9 mouse cellular contexts compared by ENCODE assay signal in genomic region chr3:146153862-146154611, GRCm38 (mm10). TPM values are rescaled to one million over a fixed set of nuclear protein-coding genes. Genes with fewer than 3 reads are reported as not detected.
DNase-seq lines count a peak whose midpoint lies in the region; ATAC-seq and TF ChIP-seq lines count a peak whose summit lies in the region.
"Had no signal": no experiment of that assay in that cellular context is flagged by ENCODE, and none has a peak within 500 bp of the region (broad histone marks: within the 10 kb centered on the region; RNA-seq: fewer than 3 reads in every experiment).

No protein-coding gene starts in this region.

- H3K36me3 ChIP-seq in intestine, embryonic 14.5 days (ENCODE audit: control insufficient read depth, insufficient read depth, low read length): no peaks in the 10 kb centered on the region
- H3K36me3 ChIP-seq in intestine, embryonic 16.5 days (ENCODE audit: control insufficient read depth, insufficient read depth, low read length): no peaks in the 10 kb centered on the region
- H3K36me3 ChIP-seq in hindbrain, embryonic 11.5 days (ENCODE audit: control insufficient read depth, insufficient read depth, low read length): no peaks in the 10 kb centered on the region
- H3K36me3 ChIP-seq in midbrain, postnatal 0 days (ENCODE audit: insufficient read depth, low read length): no peaks in the 10 kb centered on the region

- H3K27ac ChIP-seq in intestine, embryonic 14.5 days (ENCODE audit: low read depth): no peak overlapping the region
- H3K27ac ChIP-seq in intestine, embryonic 16.5 days (ENCODE audit: low read length): no peak overlapping the region
- H3K27ac ChIP-seq in bone marrow macrophage, adult 2 months (ENCODE audit: insufficient read depth, low read depth, low read length): peak overlapping the region; percentile 89
- H3K27ac ChIP-seq in hindbrain, embryonic 11.5 days (ENCODE audit: low read depth, low read length): no peak overlapping the region
- H3K27ac ChIP-seq in midbrain, postnatal 0 days (ENCODE audit: low read depth, low read length): no peak overlapping the region
- H3K27ac ChIP-seq: left cerebral cortex, adult 2 months had no signal

- WGBS in intestine, embryonic 14.5 days: 36% methylated on average over 11 of the region's 12 CpGs
- WGBS in intestine, embryonic 16.5 days: 38% methylated on average over 12 of the region's 12 CpGs
- 28% methylated on average over 11 of the region's 12 CpGs for WGBS in hindbrain, embryonic 11.5 days
- WGBS in midbrain, postnatal 0 days: 21% methylated on average over 12 of the region's 12 CpGs

- no peak for TF ChIP-seq CTCF in bone marrow macrophage, adult 2 months (IDR thresholded peaks at IDR 0.05; ENCODE audit: low read depth, low read length)
- no peak for TF ChIP-seq CTCF in midbrain, postnatal 0 days (IDR thresholded peaks at IDR 0.05)

- no peaks in the 10 kb centered on the region for H3K9me3 ChIP-seq in intestine, embryonic 14.5 days (ENCODE audit: control insufficient read depth, low read length)
- H3K9me3 ChIP-seq in intestine, embryonic 16.5 days (ENCODE audit: control insufficient read depth, low read length): no peaks in the 10 kb centered on the region
- no peaks in the 10 kb centered on the region for H3K9me3 ChIP-seq in hindbrain, embryonic 11.5 days (ENCODE audit: control insufficient read depth, low read length)
- H3K9me3 ChIP-seq in midbrain, postnatal 0 days (ENCODE audit: low read length): no peaks in the 10 kb centered on the region

- DNase-seq in intestine, embryonic 14.5 days (ENCODE audit: low spot score): no peak
- DNase-seq in hindbrain, embryonic 11.5 days (ENCODE audit: low spot score): peak; percentile 36
- peak; percentile 3 for DNase-seq in midbrain, postnatal 0 days (ENCODE audit: low spot score)
- no peak for DNase-seq in thymus, postnatal 10 days (ENCODE audit: low spot score in 2 of 2)
- no peak for DNase-seq in cerebellum, postnatal 14 days
- no peak for DNase-seq in testis, postnatal 14 days (ENCODE audit: low spot score)

- no peak for ATAC-seq in intestine, embryonic 14.5 days (replicated peaks; ENCODE audit: low FRiP score, low TSS enrichment, low read depth)
- no peak for ATAC-seq in intestine, embryonic 16.5 days
- ATAC-seq in hindbrain, embryonic 11.5 days (ENCODE audit: low FRiP score): peak; percentile 49; the same call in 1 of the 2 replicates
- no peak for ATAC-seq in midbrain, postnatal 0 days (ENCODE audit: low FRiP score)

- H3K4me1 ChIP-seq in intestine, embryonic 14.5 days (replicated peaks; ENCODE audit: control insufficient read depth, insufficient read depth, low read length): peaks cover 4% of the 10 kb centered on the region
- H3K4me1 ChIP-seq in intestine, embryonic 16.5 days (ENCODE audit: control insufficient read depth, insufficient read depth, low read length): peaks cover 7% of the 10 kb centered on the region; the same call in 1 of the 2 replicates
- H3K4me1 ChIP-seq in bone marrow macrophage, adult 2 months (ENCODE audit: control insufficient read depth, insufficient read depth, low read length): peaks cover 58% of the 10 kb centered on the region
- no peaks in the 10 kb centered on the region for H3K4me1 ChIP-seq in hindbrain, embryonic 11.5 days (replicated peaks; ENCODE audit: control insufficient read depth, insufficient read depth, low read length)
- peaks cover 3% of the 10 kb centered on the region; the same call in 1 of the 2 replicates for H3K4me1 ChIP-seq in midbrain, postnatal 0 days (ENCODE audit: insufficient read depth, low read length)

- H3K27me3 ChIP-seq in intestine, embryonic 14.5 days (replicated peaks; ENCODE audit: control insufficient read depth, insufficient read depth, low read length): peaks cover 2% of the 10 kb centered on the region; the same call in 1 of the 2 replicates
- H3K27me3 ChIP-seq in intestine, embryonic 16.5 days (replicated peaks; ENCODE audit: control insufficient read depth, insufficient read depth, low read length): no peaks in the 10 kb centered on the region
- peaks cover 14% of the 10 kb centered on the region for H3K27me3 ChIP-seq in hindbrain, embryonic 11.5 days (ENCODE audit: control insufficient read depth, insufficient read depth, low read length)
- peaks cover 13% of the 10 kb centered on the region; the same call in 1 of the 2 replicates for H3K27me3 ChIP-seq in midbrain, postnatal 0 days (ENCODE audit: insufficient read depth, low read length)

- H3K4me3 ChIP-seq in intestine, embryonic 14.5 days (ENCODE audit: low read depth, low read length): no peak overlapping the region
- H3K4me3 ChIP-seq in intestine, embryonic 16.5 days (ENCODE audit: low read length): no peak overlapping the region
- peak overlapping the region; percentile 40 for H3K4me3 ChIP-seq in bone marrow macrophage, adult 2 months (ENCODE audit: insufficient read depth, low read length)
- no peak overlapping the region for H3K4me3 ChIP-seq in hindbrain, embryonic 11.5 days (ENCODE audit: low read depth, low read length)
- H3K4me3 ChIP-seq in midbrain, postnatal 0 days (ENCODE audit: low read depth, low read length): no peak overlapping the region
- H3K4me3 ChIP-seq: left cerebral cortex, adult 2 months had no signal

- no peak overlapping the region for H3K9ac ChIP-seq in intestine, embryonic 14.5 days (ENCODE audit: low read length)
- H3K9ac ChIP-seq in intestine, embryonic 16.5 days (ENCODE audit: low read depth, low read length): no peak overlapping the region
- no peak overlapping the region for H3K9ac ChIP-seq in hindbrain, embryonic 11.5 days (ENCODE audit: low read depth, low read length)
- H3K9ac ChIP-seq in midbrain, postnatal 0 days (replicated peaks; ENCODE audit: low read length, poor library complexity, severe bottlenecking): no peak overlapping the region

- TF ChIP-seq POLR2A in bone marrow macrophage, adult 2 months (IDR thresholded peaks at IDR 0.05; ENCODE audit: borderline replicate concordance, low read depth, low read length): no peak; the same call in 1 of the 2 replicates

- 0 out of 2 replicates have a peak overlapping the region, but pooled peaks have one; percentile 18 for H3K4me2 ChIP-seq in intestine, embryonic 14.5 days (ENCODE audit: low read length)
- no peak overlapping the region for H3K4me2 ChIP-seq in intestine, embryonic 16.5 days (ENCODE audit: low read depth, low read length)
- no peak overlapping the region for H3K4me2 ChIP-seq in hindbrain, embryonic 11.5 days (replicated peaks; ENCODE audit: low read depth, low read length)
- no peak overlapping the region for H3K4me2 ChIP-seq in midbrain, postnatal 0 days (ENCODE audit: low read depth, low read length, poor library complexity, severe bottlenecking)

RNA-seq across cellular contexts. Expression of gene Mcoln2, which starts 4.4 kb away (rescaled TPM):
- 4.1 and 4.2 TPM in 2 replicates for polyA plus RNA-seq in intestine, embryonic 14.5 days (2014; fragmentation: Nextera tagmentation; extraction: Ambion mirVana)
- polyA plus RNA-seq in intestine, embryonic 16.5 days (2015; fragmentation: Nextera tagmentation; extraction: Ambion mirVana): 8.1 and 8.8 TPM in 2 replicates
- polyA plus RNA-seq in bone marrow macrophage, adult 2 months (2012; ENCODE audit: insufficient read depth, insufficient read length, missing spikeins): 33.5 and 35.3 TPM in 2 replicates
- polyA plus RNA-seq in hindbrain, embryonic 11.5 days (2014; fragmentation: Nextera tagmentation; extraction: Ambion mirVana): 0.28 and 0.57 TPM in 2 replicates
- 0.16 TPM in 1 of 2 replicates, not detected in the other for total RNA-seq in midbrain, postnatal 0 days (2014; rRNA removed)
- polyA plus RNA-seq in midbrain, postnatal 0 days (2015; fragmentation: Nextera tagmentation; extraction: Ambion mirVana): 0.09 and 0.43 TPM in 2 replicates
- total RNA-seq: left cerebral cortex, adult 2 months had no signal

RNA-seq across cellular contexts. Expression of gene Mcoln3, which starts 36.8 kb away (rescaled TPM):
- polyA plus RNA-seq in intestine, embryonic 14.5 days (2014; fragmentation: Nextera tagmentation; extraction: Ambion mirVana): 5.8 and 7.1 TPM in 2 replicates
- 74.3 and 102 TPM in 2 replicates for polyA plus RNA-seq in intestine, embryonic 16.5 days (2015; fragmentation: Nextera tagmentation; extraction: Ambion mirVana)
- polyA plus RNA-seq in bone marrow macrophage, adult 2 months (2012; ENCODE audit: insufficient read depth, insufficient read length, missing spikeins): 4.7 and 6.5 TPM in 2 replicates
- polyA plus RNA-seq in hindbrain, embryonic 11.5 days (2014; fragmentation: Nextera tagmentation; extraction: Ambion mirVana): 3.8 and 7.5 TPM in 2 replicates
- total RNA-seq in midbrain, postnatal 0 days (2014; rRNA removed): 0.09 and 0.38 TPM in 2 replicates
- 0.29 and 0.38 TPM in 2 replicates for polyA plus RNA-seq in midbrain, postnatal 0 days (2015; fragmentation: Nextera tagmentation; extraction: Ambion mirVana)
- total RNA-seq: left cerebral cortex, adult 2 months had no signal

RNA-seq across cellular contexts. Expression of gene Wdr63, which starts 46.1 kb away (rescaled TPM):
- polyA plus RNA-seq in intestine, embryonic 14.5 days (2014; fragmentation: Nextera tagmentation; extraction: Ambion mirVana): 0.17 TPM in 1 of 2 replicates, not detected in the other
- polyA plus RNA-seq in intestine, embryonic 16.5 days (2015; fragmentation: Nextera tagmentation; extraction: Ambion mirVana): 0.49 TPM in 1 of 2 replicates, not detected in the other
- not detected in 2 replicates for polyA plus RNA-seq in bone marrow macrophage, adult 2 months (2012; ENCODE audit: insufficient read depth, insufficient read length, missing spikeins)
- polyA plus RNA-seq in hindbrain, embryonic 11.5 days (2014; fragmentation: Nextera tagmentation; extraction: Ambion mirVana): 1.0 and 1.8 TPM in 2 replicates
- 0.80 and 1.3 TPM in 2 replicates for total RNA-seq in midbrain, postnatal 0 days (2014; rRNA removed)
- 1.0 and 1.1 TPM in 2 replicates for polyA plus RNA-seq in midbrain, postnatal 0 days (2015; fragmentation: Nextera tagmentation; extraction: Ambion mirVana)

Comparison
In these comparisons a context has a peak if more than half of its experiments do, and no peak if none do; other contexts are left out.
1. DNase-seq: peak in hindbrain, embryonic 11.5 days (single experiment) and midbrain, postnatal 0 days (single experiment); none in intestine, embryonic 14.5 days (single experiment), thymus, postnatal 10 days (0 of 2), cerebellum, postnatal 14 days (0 of 2) and testis, postnatal 14 days (single experiment).